8 mouse cellular contexts compared by ENCODE assay signal in the genomic region with DNA sequence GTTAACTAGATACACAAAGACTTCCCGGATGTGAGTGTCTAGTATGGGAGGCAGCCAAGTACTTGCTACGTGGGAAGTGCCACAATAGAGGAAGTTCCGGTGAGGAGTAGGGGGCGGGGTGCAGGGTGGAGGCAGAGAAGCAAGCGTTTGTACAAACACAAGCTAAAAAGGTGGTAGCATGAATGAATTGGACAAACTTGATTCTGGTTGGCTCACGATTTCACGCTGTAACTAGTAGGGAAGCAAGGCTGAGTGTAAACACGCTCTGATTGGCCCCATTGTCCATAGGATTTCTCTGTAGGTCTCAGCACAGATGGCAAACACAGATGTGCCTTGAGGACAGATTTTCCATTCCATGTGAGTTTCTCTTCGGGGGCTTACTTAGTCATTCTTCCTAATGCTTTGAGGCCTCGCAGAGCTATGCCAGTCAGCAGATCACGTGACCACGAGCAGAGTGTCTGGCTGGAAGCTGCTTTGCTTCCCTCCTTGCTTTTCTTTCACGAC.
DNase-seq lines count a peak whose midpoint lies in the region; ATAC-seq and TF ChIP-seq lines count a peak whose summit lies in the region.

No protein-coding gene starts in this region.

- WGBS in embryonic facial prominence, embryonic 10.5 days = 57% methylated on average over 13 of the region's 13 CpGs
- WGBS in heart, adult 2 months = 38% methylated on average over 13 of the region's 13 CpGs
- 37% methylated on average over 13 of the region's 13 CpGs for WGBS in liver, embryonic 16.5 days (ENCODE audit: insufficient replicate concordance)
- 53% methylated on average over 13 of the region's 13 CpGs for WGBS in neural tube, embryonic 14.5 days

- intact Hi-C loops in heart, adult 2 months (cut with DNase I) = loop anchor here (5.0 kb wide), 1 partner anchor 72 kb away; no protein-coding TSS in a partner anchor

- peaks cover 5 to 22% of the 10 kb centered on the region in 2 experiments for H3K4me1 ChIP-seq in CH12.LX (ENCODE audit: control insufficient read depth in 1 of 2, insufficient read depth in 2 of 2)
- H3K4me1 ChIP-seq in embryonic facial prominence, embryonic 10.5 days = peaks cover 7% of the 10 kb centered on the region; the same call in 1 of the 2 replicates
- H3K4me1 ChIP-seq in heart, adult 2 months (ENCODE audit: control insufficient read depth, insufficient read depth, low read length) = no peaks in the 10 kb centered on the region; the same call in 1 of the 2 replicates
- H3K4me1 ChIP-seq in liver, embryonic 16.5 days (ENCODE audit: control insufficient read depth, low read depth, low read length) = no peaks in the 10 kb centered on the region
- H3K4me1 ChIP-seq in neural tube, embryonic 14.5 days (ENCODE audit: control insufficient read depth, insufficient read depth, low read length) = no peaks in the 10 kb centered on the region

- H3K27ac ChIP-seq in CH12.LX (ENCODE audit: insufficient read depth, low read depth) = no peak overlapping the region
- peak overlapping the region; percentile 57; the same call in 1 of the 2 replicates for H3K27ac ChIP-seq in embryonic facial prominence, embryonic 10.5 days (replicated peaks)
- H3K27ac ChIP-seq in heart, adult 2 months = peak overlapping the region; percentile 70
- H3K27ac ChIP-seq in liver, embryonic 16.5 days (ENCODE audit: low read length) = no peak overlapping the region
- H3K27ac ChIP-seq in neural tube, embryonic 14.5 days (ENCODE audit: low read depth, low read length) = no peak overlapping the region

- TF ChIP-seq CTCF in CH12.LX (conservative IDR thresholded peaks at IDR 0.05 in 1 of 2, IDR thresholded peaks at IDR 0.05 in 1 of 2; ENCODE audit: low read depth in 2 of 2, low read length in 2 of 2) = no peak
- TF ChIP-seq CTCF in heart, adult 2 months (IDR thresholded peaks at IDR 0.05) = no peak

- H3K4me2 ChIP-seq in CH12.LX (ENCODE audit: insufficient read depth, low read depth, poor library complexity, severe bottlenecking) = no peak overlapping the region
- H3K4me2 ChIP-seq in liver, embryonic 16.5 days (ENCODE audit: low read depth, low read length) = no peak overlapping the region
- H3K4me2 ChIP-seq in neural tube, embryonic 14.5 days (ENCODE audit: low read depth, low read length) = no peak overlapping the region; the same call in 1 of the 2 replicates

- no peaks in the 10 kb centered on the region for H3K27me3 ChIP-seq in CH12.LX (replicated peaks)
- no peaks in the 10 kb centered on the region for H3K27me3 ChIP-seq in embryonic facial prominence, embryonic 10.5 days (replicated peaks; ENCODE audit: low read depth, poor library complexity, severe bottlenecking)
- no peaks in the 10 kb centered on the region for H3K27me3 ChIP-seq in heart, adult 2 months (ENCODE audit: control insufficient read depth, insufficient read depth, low read length)
- H3K27me3 ChIP-seq in liver, embryonic 16.5 days (ENCODE audit: control insufficient read depth, insufficient read depth, low read depth, low read length) = no peaks in the 10 kb centered on the region
- no peaks in the 10 kb centered on the region for H3K27me3 ChIP-seq in neural tube, embryonic 14.5 days (ENCODE audit: control insufficient read depth, insufficient read depth, low read length)

- no peaks in the 10 kb centered on the region for H3K36me3 ChIP-seq in CH12.LX (replicated peaks in 1 of 2; ENCODE audit: control insufficient read depth in 1 of 2, insufficient read depth in 1 of 2, low read length in 1 of 2)
- no peaks in the 10 kb centered on the region for H3K36me3 ChIP-seq in embryonic facial prominence, embryonic 10.5 days (replicated peaks)
- no peaks in the 10 kb centered on the region for H3K36me3 ChIP-seq in heart, adult 2 months (ENCODE audit: control insufficient read depth, insufficient read depth, low read length)
- H3K36me3 ChIP-seq in liver, embryonic 16.5 days (ENCODE audit: control insufficient read depth, insufficient read depth) = no peaks in the 10 kb centered on the region
- H3K36me3 ChIP-seq in neural tube, embryonic 14.5 days (ENCODE audit: control insufficient read depth, insufficient read depth, low read length) = no peaks in the 10 kb centered on the region

- H3K79me2 ChIP-seq in CH12.LX (replicated peaks; ENCODE audit: control insufficient read depth, extremely low read depth, insufficient read depth, poor library complexity, severe bottlenecking) = no peaks in the 10 kb centered on the region
- no peaks in the 10 kb centered on the region for H3K79me2 ChIP-seq in heart, adult 2 months (replicated peaks; ENCODE audit: control insufficient read depth, insufficient read depth, low read length)

- peak; percentile 39 for DNase-seq in CH12.LX (ENCODE audit: extremely low read depth)
- peak; percentile 55 for DNase-seq in embryonic facial prominence, embryonic 10.5 days (ENCODE audit: low spot score)
- peak; percentile 61 to 76 for DNase-seq in heart, adult 2 months
- DNase-seq in kidney, adult 8-10 months = peak; percentile 15 to 29
- DNase-seq in thymus, postnatal 14 days = no peak
- no peak for DNase-seq in layer of hippocampus, postnatal 25 days (ENCODE audit: extremely low spot score in 1 of 2, low spot score in 1 of 2)

- H3K9me3 ChIP-seq in CH12.LX (replicated peaks; ENCODE audit: low read length) = no peaks in the 10 kb centered on the region
- no peaks in the 10 kb centered on the region for H3K9me3 ChIP-seq in embryonic facial prominence, embryonic 10.5 days
- no peaks in the 10 kb centered on the region for H3K9me3 ChIP-seq in liver, embryonic 16.5 days (replicated peaks; ENCODE audit: control insufficient read depth, low read length)
- H3K9me3 ChIP-seq in neural tube, embryonic 14.5 days (ENCODE audit: control insufficient read depth, low read length) = no peaks in the 10 kb centered on the region

- peak; percentile 51; the same call in 1 of the 2 replicates for ATAC-seq in liver, embryonic 16.5 days (ENCODE audit: low read depth)
- ATAC-seq in neural tube, embryonic 14.5 days (ENCODE audit: low read depth) = peak; percentile 91

- 0 out of 2 replicates have a peak, but pooled peaks have one; percentile 21 for TF ChIP-seq POLR2A in CH12.LX (IDR thresholded peaks at IDR 0.05; ENCODE audit: low read depth, low read length)
- no peak; the same call in 1 of the 2 replicates for TF ChIP-seq POLR2A in heart, adult 2 months (IDR thresholded peaks at IDR 0.05; ENCODE audit: insufficient read depth, low read depth, low read length)

- no peak overlapping the region for H3K9ac ChIP-seq in CH12.LX (ENCODE audit: insufficient read depth, low read depth)
- no peak overlapping the region for H3K9ac ChIP-seq in heart, adult 2 months (ENCODE audit: low read depth, low read length)
- no peak overlapping the region for H3K9ac ChIP-seq in liver, embryonic 16.5 days (ENCODE audit: low read depth, low read length)
- H3K9ac ChIP-seq in neural tube, embryonic 14.5 days (replicated peaks; ENCODE audit: low read depth, low read length) = no peak overlapping the region

- in situ Hi-C loops in CH12.LX (cut with MboI; ENCODE audit: low pct_ligation_motif_present, low pct_unique_long_range_greater_than_20kb, low sequenced_read_pairs) = no loop called here

- H3K4me3 ChIP-seq in CH12.LX (replicated peaks in 1 of 3; ENCODE audit: low read depth in 2 of 3, low read length in 2 of 3, poor library complexity in 1 of 3) = no peak overlapping the region
- H3K4me3 ChIP-seq in embryonic facial prominence, embryonic 10.5 days = no peak overlapping the region
- H3K4me3 ChIP-seq in heart, adult 2 months = no peak overlapping the region
- no peak overlapping the region for H3K4me3 ChIP-seq in liver, embryonic 16.5 days (ENCODE audit: low read depth, low read length)
- H3K4me3 ChIP-seq in neural tube, embryonic 14.5 days (ENCODE audit: low read depth, low read length) = no peak overlapping the region

- no peak for TF ChIP-seq RAD21 in CH12.LX (IDR thresholded peaks at IDR 0.05; ENCODE audit: low read depth, low read length)

- TF ChIP-seq EP300 in CH12.LX (IDR thresholded peaks at IDR 0.05; ENCODE audit: low read length) = no peak
- TF ChIP-seq EP300 in heart, adult 2 months (IDR thresholded peaks at IDR 0.05; ENCODE audit: insufficient read depth, low read depth, low read length) = peak; percentile 67; the same call in 1 of the 2 replicates

- dilution Hi-C loops in CH12.LX (cut with MboI; ENCODE audit: extremely low pct_ligation_motif_present, extremely low pct_unique_long_range_greater_than_20kb, low sequenced_read_pairs) = no loop called here

TF ChIP-seq in CH12.LX, 34 proteins besides CTCF, POLR2A, EP300 and RAD21:
- TF ChIP-seq UBTF (IDR thresholded peaks at IDR 0.05; ENCODE audit: low read depth, low read length) (no peak), ELF1 (IDR thresholded peaks at IDR 0.05; ENCODE audit: low read depth, low read length) (0 out of 2 replicates have a peak, but pooled peaks have one; percentile 23), MAZ (IDR thresholded peaks at IDR 0.05; ENCODE audit: low read depth, low read length) (no peak), RCOR1 (conservative IDR thresholded peaks at IDR 0.05; ENCODE audit: low read depth, low read length) (no peak), POLR2AphosphoS2 (IDR thresholded peaks at IDR 0.05; ENCODE audit: low read depth, low read length) (no peak), BHLHE40 (IDR thresholded peaks at IDR 0.05; ENCODE audit: low read depth, low read length) (0 out of 2 replicates have a peak, but pooled peaks have one; percentile 15), TCF12 (IDR thresholded peaks at IDR 0.05; ENCODE audit: low read depth, low read length) (no peak), USF2 (conservative IDR thresholded peaks at IDR 0.05; ENCODE audit: low read depth, low read length) (peak; percentile 60; the same call in 1 of the 2 replicates), USF1 (IDR thresholded peaks at IDR 0.05; ENCODE audit: low read depth, low read length) (peak; percentile 72), ZMIZ1 (IDR thresholded peaks at IDR 0.05; ENCODE audit: low read depth, low read length) (no peak)

Comparison
In these comparisons a context has a peak if more than half of its experiments do, and no peak if none do; other contexts are left out.
1. DNase-seq: peak in CH12.LX (single experiment), embryonic facial prominence, embryonic 10.5 days (single experiment), heart, adult 2 months (2 of 2) and kidney, adult 8-10 months (2 of 2); none in thymus, postnatal 14 days (single experiment) and layer of hippocampus, postnatal 25 days (0 of 2).
2. H3K27ac ChIP-seq: peak in embryonic facial prominence, embryonic 10.5 days (single experiment) and heart, adult 2 months (single experiment); none in CH12.LX (single experiment), liver, embryonic 16.5 days (single experiment) and neural tube, embryonic 14.5 days (single experiment).